Mouse (Mus musculus) liver, postnatal 0 days (tissue): ENCODE data around the gene Heatr5a.

ENCODE experiments used
- CTCF ChIP-seq: sonication (generic); IDR thresholded peaks from 2 replicates; pipeline ENCODE4 v1.5.1; 2016; ENCODE audit warnings: antibody characterized with exemption, low read depth
- EP300 ChIP-seq: IDR thresholded peaks from 2 replicates; pipeline ENCODE4 v1.6.1; 2016; ENCODE audit warnings: antibody characterized with exemption, low read depth, mild to moderate bottlenecking

- TF ChIP-seq EP300, result no peak
- TF ChIP-seq CTCF, result no peak
Measured at GRCm38 (mm10) chr12:51865061-51865789, 105.9 kb downstream of the Heatr5a start.
